Mouse (Mus musculus): ENCODE data around the gene Olfr287.
A peak's percentile ranks its signal among the peaks of the same experiment; 100 is the strongest.

Olfr287 gene

DNA sequence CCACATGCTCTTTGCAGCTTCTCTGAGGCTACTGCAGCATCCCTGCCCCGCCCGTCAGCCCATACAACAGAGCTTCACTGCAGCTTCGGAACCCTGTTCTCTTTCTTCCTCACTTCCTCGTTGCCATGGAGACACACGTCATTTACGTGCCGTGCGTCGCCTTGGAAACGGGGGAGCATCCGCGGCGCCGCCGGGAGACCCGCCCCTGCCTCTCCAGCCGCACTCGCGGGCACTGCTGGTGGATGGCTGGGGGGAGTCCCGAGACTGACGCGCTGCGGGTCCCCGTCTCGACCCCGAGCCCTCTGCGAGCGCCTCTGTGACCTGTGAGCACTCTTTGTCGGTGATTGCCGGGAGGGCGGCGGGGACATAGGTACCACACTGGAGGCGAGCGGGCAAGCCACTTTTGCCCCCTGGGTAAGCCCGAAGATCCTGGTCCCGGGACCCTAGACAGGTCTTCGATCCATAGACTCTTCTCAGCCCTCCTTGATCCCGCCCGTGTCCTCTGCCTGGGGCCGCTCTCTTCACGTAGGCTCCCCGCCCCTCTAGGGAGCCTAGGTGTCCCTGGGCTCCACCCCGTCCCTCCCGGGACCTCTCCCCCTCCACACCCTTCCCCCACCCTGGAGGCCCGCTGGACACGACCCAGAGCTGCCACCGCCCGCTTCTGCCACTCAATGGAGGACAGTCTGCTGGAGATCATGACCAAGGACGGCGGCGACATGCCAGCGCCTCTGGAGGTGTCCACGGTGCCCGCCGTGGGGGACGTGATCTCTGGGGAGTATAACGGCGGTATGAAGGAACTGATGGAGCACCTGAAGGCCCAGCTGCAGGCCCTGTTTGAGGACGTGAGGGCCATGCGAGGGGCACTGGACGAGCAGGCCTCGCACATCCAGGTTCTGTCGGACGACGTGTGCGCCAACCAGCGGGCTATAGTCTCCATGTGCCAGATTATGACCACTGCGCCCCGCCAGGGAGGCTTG is 52.9 kb downstream of the Olfr287 start:
- DNase-seq, result peak; percentile 45 to 49

DNA sequence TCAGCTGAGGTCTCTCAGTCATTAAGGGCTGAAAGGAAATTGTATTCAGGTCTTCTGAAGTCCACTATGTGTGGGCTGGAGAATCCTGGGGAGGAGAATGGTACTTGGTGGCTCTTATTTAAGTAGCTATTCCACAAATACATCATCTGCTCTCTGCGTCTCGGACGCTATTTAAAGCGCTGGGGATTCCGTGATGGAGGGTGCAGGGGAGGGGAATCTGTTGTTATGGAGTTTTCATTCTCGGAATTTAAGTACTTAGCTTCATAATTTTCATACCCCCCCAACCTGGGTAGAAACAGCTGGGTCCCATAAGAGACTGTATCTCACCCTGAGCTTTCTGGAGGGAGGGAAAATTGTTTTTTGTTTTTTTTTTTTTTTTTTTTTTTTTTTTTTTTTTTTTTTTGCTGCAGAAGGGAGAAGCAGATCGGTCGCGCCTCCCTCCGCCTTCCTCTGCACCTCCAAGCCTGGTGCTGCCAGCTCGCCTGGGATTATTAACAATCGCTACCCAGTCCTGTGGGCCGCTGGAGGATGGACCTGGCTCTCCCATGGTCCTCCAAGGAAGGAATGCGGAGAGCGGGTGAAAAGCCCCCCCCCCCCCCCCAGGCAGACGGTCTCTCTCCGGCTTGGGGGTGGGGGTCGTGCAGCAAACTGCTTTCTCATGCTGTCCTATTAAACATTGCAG is 53.8 kb downstream of the Olfr287 start, which contains the start of gene Ccdc184:
Gene Ccdc184, plus strand, starts transcription at position 196 of the 682 bp plus-strand sequence.
- no peak for DNase-seq

- no peak for DNase-seq
Observed at GRCm38 (mm10) chr15:98165525-98165924, 55.3 kb downstream of the Olfr287 start, which contains the start of gene Asb8. TSS of gene Asb8 (minus strand) at chr15:98165625.

GRCm38 (mm10) chr15:98162561-98162960 is 58.3 kb downstream of the Olfr287 start:
- DNase-seq, result no peak

DNA sequence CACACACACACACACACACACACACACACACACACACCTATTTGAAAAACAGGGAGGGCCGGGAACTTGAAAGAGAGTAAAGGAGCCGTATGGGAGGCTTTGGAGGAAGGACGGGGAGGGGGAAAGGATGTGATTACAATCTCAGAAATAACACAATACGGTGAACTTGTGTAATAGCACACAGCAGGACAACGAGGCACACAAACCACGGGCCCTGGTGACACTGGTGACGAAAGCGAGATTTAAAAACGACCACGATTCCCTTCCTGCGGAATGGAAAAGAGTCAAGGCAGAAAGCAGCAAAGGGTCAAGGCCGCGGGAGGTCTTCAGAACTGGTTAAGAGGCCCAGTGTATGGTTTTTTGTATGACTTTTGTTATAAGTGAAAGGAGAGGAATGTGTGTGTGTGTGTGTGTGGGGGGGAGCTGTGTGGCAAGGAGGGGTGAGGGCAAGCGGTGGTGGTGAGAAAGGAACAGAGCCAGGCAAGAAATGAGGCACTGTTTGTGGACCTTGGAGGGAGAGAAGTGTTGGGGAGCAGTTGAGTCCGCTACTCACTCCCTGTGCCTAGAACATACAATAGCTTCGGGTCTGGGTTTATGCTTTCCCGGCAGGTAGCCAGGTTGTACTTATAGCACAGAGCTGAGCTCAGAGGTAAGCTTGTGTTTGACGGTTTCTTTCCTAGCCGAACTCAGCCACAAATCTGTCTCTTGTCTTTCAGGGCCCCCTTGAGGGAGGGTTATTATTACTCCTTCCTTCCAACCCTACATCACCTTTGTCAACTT is 59.6 kb downstream of the Olfr287 start:
- DNase-seq, result no peak

DNA sequence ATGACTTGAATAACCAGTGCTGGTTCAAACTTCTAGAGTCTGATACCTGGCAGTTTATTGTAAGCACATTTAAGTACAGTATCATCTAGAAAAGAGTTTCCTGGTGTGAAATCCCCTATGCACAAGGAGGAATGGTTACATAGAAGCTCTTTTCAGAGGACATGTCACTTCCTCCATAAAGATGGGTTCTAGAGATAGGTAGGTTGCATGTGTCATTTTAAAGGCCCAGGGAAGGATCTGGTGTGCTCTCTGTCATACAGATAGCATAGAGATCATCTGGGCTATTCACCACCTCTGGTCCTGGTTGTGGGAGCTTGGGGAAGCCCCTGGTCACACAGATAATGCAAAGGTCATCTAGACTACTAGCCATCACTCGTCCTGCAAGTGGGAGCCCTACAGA is 63.6 kb downstream of the Olfr287 start:
- DNase-seq, result no peak
